Mouse (Mus musculus): Measurements from ENCODE around the gene Xirp2. TPM values are rescaled to one million over a fixed set of nuclear protein-coding genes. Genes with fewer than 3 reads are reported as not detected.
A peak's percentile ranks its signal among the peaks of the same experiment; 100 is the strongest.
"Not testable (repeated sequence)": the region's sequence is repeated elsewhere in the genome, so short reads cannot be mapped to it uniquely, and the experiment has no call there.

Gene Xirp2
- polyA plus RNA-seq, 1 experiment from 2014 or later: not detected

GRCm38 (mm10) chr2:67447206-67447605, 1.4 kb downstream of the Xirp2 start:
- Histone ChIP-seq H3K9me3 (ENCODE audit: control insufficient read depth) (no peaks in the 10 kb centered on the region), H3K4me1 (replicated peaks; ENCODE audit: control insufficient read depth, insufficient read depth, low read length) (no peaks in the 10 kb centered on the region), H3K9ac (ENCODE audit: low read depth, low read length) (no peak overlapping the region), H3K4me2 (replicated peaks; ENCODE audit: low read depth) (no peak overlapping the region), H3K27me3 (replicated peaks; ENCODE audit: control insufficient read depth, insufficient read depth, low read length) (no peaks in the 10 kb centered on the region), H3K4me3 (ENCODE audit: low read depth, low read length) (no peak overlapping the region), H3K27ac (ENCODE audit: low read depth, low read length) (no peak overlapping the region), H3K36me3 (ENCODE audit: control insufficient read depth, insufficient read depth) (no peaks in the 10 kb centered on the region)
- no peak for ATAC-seq
- 70% methylated on average over 12 of the region's 12 CpGs for WGBS
- TF ChIP-seq CTCF (IDR thresholded peaks at IDR 0.05; ENCODE audit: low read depth): no peak

GRCm38 (mm10) chr2:67460857-67461256, 15.1 kb downstream of the Xirp2 start:
- H3K9ac ChIP-seq (ENCODE audit: low read depth, low read length): no peak overlapping the region
- TF ChIP-seq CTCF (IDR thresholded peaks at IDR 0.05; ENCODE audit: low read depth): no peak
- no peak overlapping the region for H3K4me2 ChIP-seq (replicated peaks; ENCODE audit: low read depth)
- no peak overlapping the region for H3K27ac ChIP-seq (ENCODE audit: low read depth, low read length)
- no peak overlapping the region for H3K4me3 ChIP-seq (ENCODE audit: low read depth, low read length)
- no peaks in the 10 kb centered on the region for H3K27me3 ChIP-seq (replicated peaks; ENCODE audit: control insufficient read depth, insufficient read depth, low read length)
- 83% methylated on average over 3 of the region's 3 CpGs for WGBS
- no peaks in the 10 kb centered on the region for H3K4me1 ChIP-seq (replicated peaks; ENCODE audit: control insufficient read depth, insufficient read depth, low read length)
- H3K36me3 ChIP-seq (ENCODE audit: control insufficient read depth, insufficient read depth): no peaks in the 10 kb centered on the region
- no peak for ATAC-seq
- no peaks in the 10 kb centered on the region for H3K9me3 ChIP-seq (ENCODE audit: control insufficient read depth)

- no peak for ATAC-seq
- no peaks in the 10 kb centered on the region for H3K36me3 ChIP-seq (ENCODE audit: control insufficient read depth, insufficient read depth)
- 85% methylated on average over 7 of the region's 7 CpGs for WGBS
- H3K4me2 ChIP-seq (replicated peaks; ENCODE audit: low read depth): no peak overlapping the region
- H3K9ac ChIP-seq (ENCODE audit: low read depth, low read length): no peak overlapping the region
- no peaks in the 10 kb centered on the region for H3K4me1 ChIP-seq (replicated peaks; ENCODE audit: control insufficient read depth, insufficient read depth, low read length)
- no peaks in the 10 kb centered on the region for H3K27me3 ChIP-seq (replicated peaks; ENCODE audit: control insufficient read depth, insufficient read depth, low read length)
- no peak overlapping the region for H3K4me3 ChIP-seq (ENCODE audit: low read depth, low read length)
- H3K27ac ChIP-seq (ENCODE audit: low read depth, low read length): no peak overlapping the region
- TF ChIP-seq CTCF (IDR thresholded peaks at IDR 0.05; ENCODE audit: low read depth): no peak
- H3K9me3 ChIP-seq (ENCODE audit: control insufficient read depth): no peaks in the 10 kb centered on the region
Measured at GRCm38 (mm10) chr2:67467036-67467435, 21.2 kb downstream of the Xirp2 start.

- H3K27me3 ChIP-seq (replicated peaks; ENCODE audit: control insufficient read depth, insufficient read depth, low read length); H3K9ac ChIP-seq (ENCODE audit: low read depth, low read length); H3K9me3 ChIP-seq (ENCODE audit: control insufficient read depth); H3K36me3 ChIP-seq (ENCODE audit: control insufficient read depth, insufficient read depth); H3K4me2 ChIP-seq (replicated peaks; ENCODE audit: low read depth); H3K4me3 ChIP-seq (ENCODE audit: low read depth, low read length); H3K27ac ChIP-seq (ENCODE audit: low read depth, low read length); H3K4me1 ChIP-seq (replicated peaks; ENCODE audit: control insufficient read depth, insufficient read depth, low read length); ATAC-seq: not testable (repeated sequence)
- WGBS: 60% methylated on average over 5 of the region's 5 CpGs
Measured at GRCm38 (mm10) chr2:67470030-67470429, 24.2 kb downstream of the Xirp2 start.

GRCm38 (mm10) chr2:67477753-67478152, 32.0 kb downstream of the Xirp2 start:
- H3K9me3 ChIP-seq (ENCODE audit: control insufficient read depth): no peaks in the 10 kb centered on the region
- H3K4me3 ChIP-seq (ENCODE audit: low read depth, low read length): no peak overlapping the region
- no peak overlapping the region for H3K9ac ChIP-seq (ENCODE audit: low read depth, low read length)
- H3K4me1 ChIP-seq (replicated peaks; ENCODE audit: control insufficient read depth, insufficient read depth, low read length): no peaks in the 10 kb centered on the region
- no peak overlapping the region for H3K4me2 ChIP-seq (replicated peaks; ENCODE audit: low read depth)
- no peaks in the 10 kb centered on the region for H3K36me3 ChIP-seq (ENCODE audit: control insufficient read depth, insufficient read depth)
- no peaks in the 10 kb centered on the region for H3K27me3 ChIP-seq (replicated peaks; ENCODE audit: control insufficient read depth, insufficient read depth, low read length)
- TF ChIP-seq CTCF (IDR thresholded peaks at IDR 0.05; ENCODE audit: low read depth): peak; percentile 70
- H3K27ac ChIP-seq (ENCODE audit: low read depth, low read length): no peak overlapping the region
- no peak for ATAC-seq
- 15% methylated on average over 6 of the region's 6 CpGs for WGBS

- no peaks in the 10 kb centered on the region for H3K4me1 ChIP-seq (replicated peaks; ENCODE audit: control insufficient read depth, insufficient read depth, low read length)
- no peak overlapping the region for H3K27ac ChIP-seq (ENCODE audit: low read depth, low read length)
- 59% methylated on average over 3 of the region's 3 CpGs for WGBS
- H3K36me3 ChIP-seq (ENCODE audit: control insufficient read depth, insufficient read depth): no peaks in the 10 kb centered on the region
- no peak for ATAC-seq
- H3K27me3 ChIP-seq (replicated peaks; ENCODE audit: control insufficient read depth, insufficient read depth, low read length): no peaks in the 10 kb centered on the region
- H3K9me3 ChIP-seq (ENCODE audit: control insufficient read depth): no peaks in the 10 kb centered on the region
- no peak for TF ChIP-seq CTCF (IDR thresholded peaks at IDR 0.05; ENCODE audit: low read depth)
- no peak overlapping the region for H3K9ac ChIP-seq (ENCODE audit: low read depth, low read length)
- no peak overlapping the region for H3K4me2 ChIP-seq (replicated peaks; ENCODE audit: low read depth)
- no peak overlapping the region for H3K4me3 ChIP-seq (ENCODE audit: low read depth, low read length)
Measured at GRCm38 (mm10) chr2:67481051-67481450, 35.2 kb downstream of the Xirp2 start.

- Histone ChIP-seq H3K36me3 (ENCODE audit: control insufficient read depth, insufficient read depth) (no peaks in the 10 kb centered on the region), H3K9me3 (ENCODE audit: control insufficient read depth) (no peaks in the 10 kb centered on the region), H3K4me1 (replicated peaks; ENCODE audit: control insufficient read depth, insufficient read depth, low read length) (no peaks in the 10 kb centered on the region), H3K4me3 (ENCODE audit: low read depth, low read length) (no peak overlapping the region), H3K27ac (ENCODE audit: low read depth, low read length) (no peak overlapping the region), H3K9ac (ENCODE audit: low read depth, low read length) (no peak overlapping the region), H3K27me3 (replicated peaks; ENCODE audit: control insufficient read depth, insufficient read depth, low read length) (no peaks in the 10 kb centered on the region), H3K4me2 (replicated peaks; ENCODE audit: low read depth) (no peak overlapping the region)
- 93% methylated on average over 6 of the region's 6 CpGs for WGBS
- no peak for TF ChIP-seq CTCF (IDR thresholded peaks at IDR 0.05; ENCODE audit: low read depth)
- ATAC-seq: no peak
Measured at GRCm38 (mm10) chr2:67486721-67487120, 40.9 kb downstream of the Xirp2 start.

Data from intestine, postnatal 0 days (tissue).